Mouse (Mus musculus) monocyte, adult 2 months (primary cell): ENCODE results near the gene Pdia2.
A peak's percentile ranks its signal among the peaks of the same experiment; 100 is the strongest.
"Not testable (repeated sequence)": the region's sequence is repeated elsewhere in the genome, so short reads cannot be mapped to it uniquely, and the experiment has no call there.

Source experiments
- DNase-seq, 2 experiments: peaks; one replicate each; pipeline ENCODE4 v3.0.0; 2022; ENCODE audit warnings: low spot score in 2 of 2, low read depth in 1 of 2

Gene Pdia2

GRCm38 (mm10) chr17:26201998-26202397, 3.1 kb upstream of the Pdia2 start:
- DNase-seq = no peak

- DNase-seq = no peak
Observed at GRCm38 (mm10) chr17:26200831-26201705, 2.2 kb upstream of the Pdia2 start.

GRCm38 (mm10) chr17:26192481-26193190, 6.3 kb downstream of the Pdia2 start:
- no peak for DNase-seq

GRCm38 (mm10) chr17:26191486-26191885, 7.4 kb downstream of the Pdia2 start:
- DNase-seq = not testable (repeated sequence)

GRCm38 (mm10) chr17:26188091-26188805, 10.6 kb downstream of the Pdia2 start:
- DNase-seq = no peak

GRCm38 (mm10) chr17:26187592-26187991, 11.3 kb downstream of the Pdia2 start:
- no peak for DNase-seq

GRCm38 (mm10) chr17:26181179-26181578, 17.7 kb downstream of the Pdia2 start:
- DNase-seq = no peak

- no peak for DNase-seq
Observed at GRCm38 (mm10) chr17:26178611-26179010, 20.3 kb downstream of the Pdia2 start.

- DNase-seq = not testable (repeated sequence)
Observed at GRCm38 (mm10) chr17:26175248-26175647, 23.6 kb downstream of the Pdia2 start.

GRCm38 (mm10) chr17:26168039-26168438, 30.8 kb downstream of the Pdia2 start:
- DNase-seq = peak; percentile 48 to 52

GRCm38 (mm10) chr17:26162736-26163135, 36.2 kb downstream of the Pdia2 start:
- DNase-seq = no peak

- DNase-seq = no peak
Observed at GRCm38 (mm10) chr17:26151886-26152630, 46.8 kb downstream of the Pdia2 start.

GRCm38 (mm10) chr17:26149056-26149455, 49.8 kb downstream of the Pdia2 start:
- DNase-seq = no peak
